Mouse (Mus musculus) thymus, adult 2 months (tissue): ENCODE results near the gene E2f3.

Experiments used
- CTCF ChIP-seq: fragments of 200-500 bp; IDR thresholded peaks from 2 replicates; pipeline ENCODE4 v1.5.1; 2012; ENCODE audit warnings: mild to moderate bottlenecking, control low read depth, low read length, moderate library complexity, borderline replicate concordance; ENCODE audit not compliant: control insufficient read depth, poor library complexity, insufficient read depth; ENCODE audit errors: extremely low read depth
- POLR2A ChIP-seq: fragments of 200-500 bp; IDR thresholded peaks from 2 replicates; pipeline ENCODE4 v1.6.1; 2012; ENCODE audit warnings: mild to moderate bottlenecking, low read length, control low read depth, moderate library complexity; ENCODE audit not compliant: control insufficient read depth, poor library complexity, insufficient read depth; ENCODE audit errors: extremely low read depth

GRCm38 (mm10) chr13:29983523-29984191 is 2.2 kb downstream of the E2f3 start:
- TF ChIP-seq POLR2A = no peak
- TF ChIP-seq CTCF = no peak
